Mouse (Mus musculus): Measurements from ENCODE around the gene Gpr152. TPM values are rescaled to one million over a fixed set of nuclear protein-coding genes. Genes with fewer than 3 reads are reported as not detected.

The Gpr152 gene
- polyA plus RNA-seq, 1 experiment from 2014 or later, result not detected

DNA sequence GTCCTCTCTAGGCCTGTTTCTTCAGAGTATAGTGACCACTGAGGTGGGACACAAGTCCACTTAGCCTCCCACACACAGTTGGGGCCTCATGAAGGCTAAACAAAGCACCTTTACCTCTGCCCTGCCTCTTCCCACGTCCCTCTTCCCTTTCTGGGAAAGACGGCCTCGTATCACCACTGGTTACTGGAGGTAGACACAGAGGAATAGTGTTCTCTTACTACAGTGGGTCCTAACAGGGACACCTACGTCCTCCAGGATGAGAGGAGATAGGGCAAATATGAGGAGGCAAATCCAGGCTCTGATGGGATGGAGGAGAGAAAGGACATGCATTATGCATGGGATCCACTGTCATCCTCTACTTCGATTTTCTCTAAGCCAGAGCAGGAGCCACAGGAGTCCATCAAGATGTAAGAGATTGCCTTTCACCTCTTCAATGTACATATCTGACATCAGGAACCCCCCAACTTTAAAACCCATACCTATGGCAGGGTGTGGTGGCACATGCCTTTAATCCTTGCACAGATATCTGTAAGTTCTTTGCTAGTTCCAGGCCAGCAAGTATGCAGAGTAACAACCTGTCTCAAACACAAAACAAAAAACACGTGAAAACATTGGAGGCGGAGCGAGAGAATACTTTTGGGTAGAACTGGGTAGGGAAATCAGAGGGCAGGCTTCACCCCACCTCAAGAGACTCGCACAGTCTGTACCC lies 8.3 kb downstream of the Gpr152 start:
- ATAC-seq, result peak; percentile 17; the same call in 1 of the 2 replicates
- Histone ChIP-seq H3K27me3 (replicated peaks) (peaks cover 10% of the 10 kb centered on the region; the same call in 1 of the 2 replicates), H3K9ac (peak overlapping the region; percentile 88), H3K36me3 (peaks cover 32% of the 10 kb centered on the region), H3K4me1 (peaks cover 32% of the 10 kb centered on the region), H3K4me3 (peak overlapping the region; percentile 83), H3K27ac (peak overlapping the region; percentile 85), H3K4me2 (peak overlapping the region; percentile 86), H3K9me3 (replicated peaks) (no peaks in the 10 kb centered on the region)
- 40% methylated on average over 9 of the region's 9 CpGs for WGBS (ENCODE audit: insufficient replicate concordance)

GRCm38 (mm10) chr19:4148491-4148806 lies 8.9 kb downstream of the Gpr152 start, which contains the start of gene Coro1b:
Coro1b (plus strand) TSS chr19:4148619.
- peaks cover 5% of the 10 kb centered on the region; the same call in 1 of the 2 replicates for H3K27me3 ChIP-seq (replicated peaks)
- ATAC-seq, result peak; percentile 91

DNA sequence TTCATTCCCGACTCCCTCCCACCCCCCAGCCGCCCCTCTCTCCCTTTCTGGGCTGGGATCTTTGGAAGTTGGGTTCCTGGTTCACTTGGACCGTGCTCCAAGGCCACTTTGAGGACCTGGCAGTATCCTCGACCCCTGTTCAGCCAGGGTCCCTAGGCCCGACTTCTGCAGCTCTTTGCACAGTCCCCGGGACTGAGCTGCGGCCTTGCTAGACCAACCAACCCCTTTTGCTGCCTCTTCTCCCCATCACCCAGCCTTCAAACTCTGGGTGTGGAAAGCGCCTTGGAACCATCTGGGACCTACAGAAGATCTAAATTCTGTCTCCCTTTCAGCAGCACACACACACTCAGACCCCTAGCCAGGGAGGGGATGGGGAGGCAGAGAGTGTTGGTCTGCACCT lies 9.2 kb downstream of the Gpr152 start:
- H3K27me3 ChIP-seq (replicated peaks), result peaks cover 1% of the 10 kb centered on the region; the same call in 1 of the 2 replicates
- peak overlapping the region; percentile 83 for H3K4me3 ChIP-seq
- peak overlapping the region; percentile 85 for H3K27ac ChIP-seq
- H3K4me2 ChIP-seq, result peak overlapping the region; percentile 86
- H3K9ac ChIP-seq, result peak overlapping the region; percentile 88
- H3K36me3 ChIP-seq, result peaks cover 40% of the 10 kb centered on the region
- no peaks in the 10 kb centered on the region for H3K9me3 ChIP-seq (replicated peaks)
- peak; percentile 36 for ATAC-seq
- peaks cover 38% of the 10 kb centered on the region for H3K4me1 ChIP-seq
- WGBS (ENCODE audit: insufficient replicate concordance), result 3% methylated on average over 8 of the region's 8 CpGs

More at GRCm38 (mm10) chr19:4148491-4148806, 8.9 kb downstream of the Gpr152 start, which contains the start of gene Coro1b:
- H3K4me3 ChIP-seq, result peak within 1 kb of the TSS; percentile 83
- H3K9ac ChIP-seq, result peak within 1 kb of the TSS; percentile 88
- H3K4me2 ChIP-seq, result peak within 1 kb of the TSS; percentile 86
- H3K4me1 ChIP-seq, result peaks cover 34% of the 10 kb centered on the region
- peaks cover 36% of the 10 kb centered on the region for H3K36me3 ChIP-seq
- WGBS (ENCODE audit: insufficient replicate concordance), result under 1% methylated on average over 30 of the region's 33 CpGs
- H3K27ac ChIP-seq, result peak within 1 kb of the TSS; percentile 85
- no peaks in the 10 kb centered on the region for H3K9me3 ChIP-seq (replicated peaks)

DNA sequence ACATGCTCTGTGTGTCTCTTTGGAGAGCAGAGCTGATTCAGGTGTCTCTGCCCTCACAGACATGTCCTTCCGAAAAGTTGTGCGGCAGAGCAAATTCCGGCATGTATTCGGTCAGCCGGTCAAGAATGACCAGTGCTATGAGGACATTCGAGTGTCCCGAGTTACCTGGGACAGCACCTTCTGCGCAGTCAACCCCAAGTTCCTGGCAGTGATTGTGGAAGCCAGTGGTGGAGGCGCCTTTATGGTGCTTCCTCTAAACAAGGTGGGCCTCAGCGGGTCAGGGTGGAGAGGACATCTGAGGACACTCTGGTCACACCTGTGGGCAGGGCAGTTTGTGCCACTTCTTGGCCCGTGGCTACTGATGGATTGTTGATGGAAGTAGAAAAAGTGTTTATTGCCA lies 9.7 kb downstream of the Gpr152 start:
- no peak for ATAC-seq
- H3K9ac ChIP-seq, result peak overlapping the region; percentile 88
- peak overlapping the region; percentile 86 for H3K4me2 ChIP-seq
- H3K4me3 ChIP-seq, result peak overlapping the region; percentile 83
- peaks cover 42% of the 10 kb centered on the region for H3K4me1 ChIP-seq
- peaks cover 42% of the 10 kb centered on the region for H3K36me3 ChIP-seq
- 70% methylated on average over 11 of the region's 11 CpGs for WGBS (ENCODE audit: insufficient replicate concordance)
- no peaks in the 10 kb centered on the region for H3K27me3 ChIP-seq (replicated peaks)
- peak overlapping the region; percentile 85 for H3K27ac ChIP-seq
- H3K9me3 ChIP-seq (replicated peaks), result no peaks in the 10 kb centered on the region

DNA sequence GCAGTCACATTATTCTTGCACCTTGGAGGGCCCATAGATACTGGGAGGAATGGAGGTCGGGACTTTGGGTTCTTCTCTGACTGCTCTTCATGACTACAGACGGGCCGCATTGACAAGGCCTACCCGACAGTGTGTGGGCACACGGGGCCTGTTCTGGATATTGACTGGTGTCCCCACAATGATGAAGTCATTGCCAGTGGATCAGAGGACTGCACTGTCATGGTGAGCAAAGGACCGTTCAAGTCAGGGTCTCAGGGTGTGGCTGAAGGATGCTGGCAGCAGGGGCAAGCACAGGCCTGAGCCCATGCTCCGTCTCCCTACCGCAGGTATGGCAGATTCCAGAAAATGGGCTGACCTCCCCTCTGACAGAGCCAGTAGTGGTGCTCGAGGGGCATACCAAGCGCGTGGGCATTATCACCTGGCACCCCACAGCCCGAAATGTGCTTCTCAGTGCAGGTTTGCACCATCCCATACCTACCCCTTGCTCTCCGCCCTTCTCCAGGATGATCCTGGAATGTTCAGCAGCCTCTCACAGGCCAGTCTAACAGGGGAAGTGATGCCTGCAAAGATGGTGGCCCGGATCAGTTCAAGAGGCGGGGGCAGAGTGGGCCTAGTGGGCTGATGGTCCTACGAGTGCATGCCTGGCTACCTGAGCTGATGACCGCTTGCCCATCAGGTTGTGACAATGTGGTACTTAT lies 10.3 kb downstream of the Gpr152 start:
- no peak for ATAC-seq
- H3K27ac ChIP-seq, result no peak overlapping the region
- WGBS (ENCODE audit: insufficient replicate concordance), result 87% methylated on average over 17 of the region's 17 CpGs
- peak overlapping the region; percentile 83 for H3K4me3 ChIP-seq
- H3K36me3 ChIP-seq, result peaks cover 42% of the 10 kb centered on the region
- H3K9me3 ChIP-seq (replicated peaks), result no peaks in the 10 kb centered on the region
- H3K9ac ChIP-seq, result peak overlapping the region; percentile 88; the same call in 1 of the 2 replicates
- H3K4me2 ChIP-seq, result peak overlapping the region; percentile 86
- H3K27me3 ChIP-seq (replicated peaks), result no peaks in the 10 kb centered on the region
- H3K4me1 ChIP-seq, result peaks cover 48% of the 10 kb centered on the region

GRCm38 (mm10) chr19:4150567-4151487 lies 11.2 kb downstream of the Gpr152 start:
- no peak for ATAC-seq
- no peak overlapping the region for H3K27ac ChIP-seq
- no peak overlapping the region for H3K9ac ChIP-seq
- H3K9me3 ChIP-seq (replicated peaks), result no peaks in the 10 kb centered on the region
- no peak overlapping the region for H3K4me3 ChIP-seq
- H3K27me3 ChIP-seq (replicated peaks), result no peaks in the 10 kb centered on the region
- peaks cover 56% of the 10 kb centered on the region for H3K4me1 ChIP-seq
- 0 out of 2 replicates have a peak overlapping the region, but pooled peaks have one; percentile 86 for H3K4me2 ChIP-seq
- H3K36me3 ChIP-seq, result peaks cover 46% of the 10 kb centered on the region
- 85% methylated on average over 22 of the region's 22 CpGs for WGBS (ENCODE audit: insufficient replicate concordance)

DNA sequence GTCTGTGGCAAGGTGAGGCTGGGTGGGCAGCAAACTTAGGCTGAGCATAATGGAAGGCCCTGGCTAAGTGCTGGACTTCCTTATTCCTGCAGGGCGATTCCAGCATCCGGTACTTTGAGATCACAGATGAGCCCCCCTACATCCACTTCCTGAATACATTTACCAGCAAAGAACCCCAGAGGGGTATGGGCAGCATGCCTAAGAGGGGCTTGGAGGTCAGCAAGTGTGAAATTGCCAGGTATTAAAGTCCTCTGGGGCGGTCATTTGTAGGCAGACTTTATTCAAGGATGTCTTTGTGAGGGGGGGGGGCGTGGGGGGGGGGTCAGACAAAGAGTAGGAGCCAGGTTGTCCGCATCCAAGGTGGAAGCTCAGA lies 11.9 kb downstream of the Gpr152 start:
- Histone ChIP-seq H3K4me2 (no peak overlapping the region), H3K9me3 (replicated peaks) (no peaks in the 10 kb centered on the region), H3K4me3 (no peak overlapping the region), H3K9ac (no peak overlapping the region), H3K27me3 (replicated peaks) (no peaks in the 10 kb centered on the region), H3K27ac (no peak overlapping the region), H3K4me1 (peaks cover 60% of the 10 kb centered on the region), H3K36me3 (peaks cover 53% of the 10 kb centered on the region)
- WGBS (ENCODE audit: insufficient replicate concordance), result 80% methylated on average over 5 of the region's 5 CpGs
- no peak for ATAC-seq

DNA sequence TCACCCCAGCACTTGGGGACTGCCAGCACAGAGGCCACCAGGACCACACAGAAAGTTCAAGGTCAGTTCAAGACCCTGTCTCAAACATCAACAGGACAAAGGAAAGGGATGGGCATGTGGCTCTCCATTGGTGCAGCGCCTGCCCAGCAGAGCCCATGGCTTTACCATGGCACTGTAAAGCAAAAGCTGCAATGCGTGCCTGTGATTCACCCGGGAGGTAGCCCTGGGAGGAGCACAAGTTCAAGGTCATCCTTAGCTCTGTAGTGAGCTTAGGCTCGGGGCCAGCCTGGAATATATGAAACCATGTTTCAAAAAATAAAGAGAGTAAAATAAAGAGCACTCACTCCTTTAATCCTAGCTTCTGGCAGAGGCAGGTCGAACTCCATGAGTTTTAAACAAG lies 12.3 kb downstream of the Gpr152 start:
- WGBS (ENCODE audit: insufficient replicate concordance), result 79% methylated on average over 5 of the region's 5 CpGs
- Histone ChIP-seq H3K27me3 (replicated peaks) (no peaks in the 10 kb centered on the region), H3K9me3 (replicated peaks) (no peaks in the 10 kb centered on the region), H3K4me3 (no peak overlapping the region), H3K9ac (no peak overlapping the region), H3K4me2 (no peak overlapping the region), H3K27ac (no peak overlapping the region), H3K36me3 (peaks cover 57% of the 10 kb centered on the region), H3K4me1 (peaks cover 60% of the 10 kb centered on the region)
- no peak for ATAC-seq

- no peak for ATAC-seq
- H3K4me1 ChIP-seq, result peaks cover 58% of the 10 kb centered on the region
- H3K9ac ChIP-seq, result no peak overlapping the region
- H3K4me3 ChIP-seq, result no peak overlapping the region
- H3K27ac ChIP-seq, result 0 out of 2 replicates have a peak overlapping the region, but pooled peaks have one; percentile 8
- no peaks in the 10 kb centered on the region for H3K27me3 ChIP-seq (replicated peaks)
- H3K36me3 ChIP-seq, result peaks cover 65% of the 10 kb centered on the region
- WGBS (ENCODE audit: insufficient replicate concordance), result 88% methylated on average over 8 of the region's 8 CpGs
- no peaks in the 10 kb centered on the region for H3K9me3 ChIP-seq (replicated peaks)
- H3K4me2 ChIP-seq, result no peak overlapping the region
Observed at GRCm38 (mm10) chr19:4152445-4153231, 13.1 kb downstream of the Gpr152 start.

GRCm38 (mm10) chr19:4153232-4153654 lies 13.7 kb downstream of the Gpr152 start, which contains the start of gene Ptprcap:
Ptprcap (plus strand) TSS chr19:4153604.
- H3K4me3 ChIP-seq, result no peak within 1 kb of the TSS; the same call in 1 of the 2 replicates
- no peaks in the 10 kb centered on the region for H3K27me3 ChIP-seq (replicated peaks)
- peak within 1 kb of the TSS; percentile 46 for H3K4me2 ChIP-seq
- peaks cover 71% of the 10 kb centered on the region for H3K36me3 ChIP-seq
- H3K9ac ChIP-seq, result no peak within 1 kb of the TSS
- WGBS (ENCODE audit: insufficient replicate concordance), result 76% methylated on average over 11 of the region's 11 CpGs
- no peak for ATAC-seq
- peak within 1 kb of the TSS; percentile 8; the same call in 1 of the 2 replicates for H3K27ac ChIP-seq
- H3K4me1 ChIP-seq, result peaks cover 52% of the 10 kb centered on the region
- H3K9me3 ChIP-seq (replicated peaks), result no peaks in the 10 kb centered on the region

All from liver, embryonic 12.5 days (tissue).